Mouse (Mus musculus) heart, embryonic 14.5 days (tissue): Measurements from ENCODE around the gene Stard3. TPM values are rescaled to one million over a fixed set of nuclear protein-coding genes. Genes with fewer than 3 reads are reported as not detected.

Experiments
- ATAC-seq: fragments of 200-750 bp; cut with Nextera tagmentation; 2 replicates; pipeline ENCODE4 v1.8.0; 2017; ENCODE audit warnings: low read depth, moderate TSS enrichment; ENCODE audit not compliant: insufficient number of reproducible peaks, insufficient read depth, low FRiP score
- H3K27ac ChIP-seq, 2 experiments: fragments of 200-500 bp in 1 of 2; fragments of 300-500 bp in 1 of 2; sonication (generic) in 1 of 2; replicated peaks in 1 of 2; 2 replicates each; pipeline ENCODE4 v1.5.1; 2012 to 2014; ENCODE audit warnings: low read depth in 2 of 2, low read length in 2 of 2, control low read depth in 1 of 2, mild to moderate bottlenecking in 1 of 2, mixed read lengths in 1 of 2; ENCODE audit not compliant: control insufficient read depth in 1 of 2, insufficient read depth in 1 of 2
- H3K27me3 ChIP-seq: fragments of 300-500 bp; sonication (generic); 2 replicates; pipeline ENCODE4 v1.6.1; 2014; ENCODE audit warnings: mild to moderate bottlenecking, low read length, control low read depth; ENCODE audit not compliant: control insufficient read depth, insufficient read depth
- H3K36me3 ChIP-seq: fragments of 300-500 bp; sonication (generic); 2 replicates; pipeline ENCODE4 v1.6.1; 2014; ENCODE audit warnings: mild to moderate bottlenecking, control low read depth, low read length, mixed read lengths; ENCODE audit not compliant: control insufficient read depth, insufficient read depth
- H3K4me1 ChIP-seq, 2 experiments: fragments of 200-500 bp in 1 of 2; fragments of 300-500 bp in 1 of 2; sonication (generic) in 1 of 2; 2 replicates each; pipeline ENCODE4 v1.6.1; 2012 to 2014; ENCODE audit warnings: low read length in 2 of 2, control low read depth in 1 of 2, mixed read lengths in 1 of 2; ENCODE audit not compliant: control insufficient read depth in 2 of 2, insufficient read depth in 2 of 2
- H3K4me2 ChIP-seq: fragments of 300-500 bp; sonication (generic); 2 replicates; pipeline ENCODE4 v1.6.1; 2014; ENCODE audit warnings: mild to moderate bottlenecking, low read length
- H3K4me3 ChIP-seq, 2 experiments: fragments of 200-500 bp in 1 of 2; fragments of 300-500 bp in 1 of 2; sonication (generic) in 1 of 2; 2 replicates each; pipeline ENCODE4 v1.5.1; 2012 to 2014; ENCODE audit warnings: low read length in 2 of 2, mild to moderate bottlenecking in 2 of 2, control low read depth in 1 of 2, low read depth in 1 of 2, moderate library complexity in 1 of 2; ENCODE audit not compliant: control insufficient read depth in 1 of 2, insufficient read depth in 1 of 2
- H3K9ac ChIP-seq: fragments of 300-500 bp; sonication (generic); 2 replicates; pipeline ENCODE4 v1.6.1; 2014; ENCODE audit warnings: mild to moderate bottlenecking, low read length
- H3K9me3 ChIP-seq: fragments of 300-500 bp; sonication (generic); 2 replicates; pipeline ENCODE4 v1.6.1; 2016; ENCODE audit warnings: low read length, control low read depth; ENCODE audit not compliant: control insufficient read depth
- WGBS: fragments of 180-500 bp; shearing (Covaris S2); extraction: QIAGEN DNeasy Blood & Tissue Kit; methylation state at CpG from one replicate; pipeline ENCODE4 v1.1.7; 2014; 5-methylcytosine and 5-hydroxymethylcytosine counted together
- polyA plus RNA-seq: library from polyadenylated mRNA; unstranded; fragments of >200 nt; fragmentation: Nextera tagmentation; extraction: Ambion mirVana; gene quantifications from 2 replicates; pipeline ENCODE4 v1.2.1, GENCODE M21; 2014

Stard3 gene
- polyA plus RNA-seq, 1 experiment from 2014 or later, result 33.1 TPM

DNA sequence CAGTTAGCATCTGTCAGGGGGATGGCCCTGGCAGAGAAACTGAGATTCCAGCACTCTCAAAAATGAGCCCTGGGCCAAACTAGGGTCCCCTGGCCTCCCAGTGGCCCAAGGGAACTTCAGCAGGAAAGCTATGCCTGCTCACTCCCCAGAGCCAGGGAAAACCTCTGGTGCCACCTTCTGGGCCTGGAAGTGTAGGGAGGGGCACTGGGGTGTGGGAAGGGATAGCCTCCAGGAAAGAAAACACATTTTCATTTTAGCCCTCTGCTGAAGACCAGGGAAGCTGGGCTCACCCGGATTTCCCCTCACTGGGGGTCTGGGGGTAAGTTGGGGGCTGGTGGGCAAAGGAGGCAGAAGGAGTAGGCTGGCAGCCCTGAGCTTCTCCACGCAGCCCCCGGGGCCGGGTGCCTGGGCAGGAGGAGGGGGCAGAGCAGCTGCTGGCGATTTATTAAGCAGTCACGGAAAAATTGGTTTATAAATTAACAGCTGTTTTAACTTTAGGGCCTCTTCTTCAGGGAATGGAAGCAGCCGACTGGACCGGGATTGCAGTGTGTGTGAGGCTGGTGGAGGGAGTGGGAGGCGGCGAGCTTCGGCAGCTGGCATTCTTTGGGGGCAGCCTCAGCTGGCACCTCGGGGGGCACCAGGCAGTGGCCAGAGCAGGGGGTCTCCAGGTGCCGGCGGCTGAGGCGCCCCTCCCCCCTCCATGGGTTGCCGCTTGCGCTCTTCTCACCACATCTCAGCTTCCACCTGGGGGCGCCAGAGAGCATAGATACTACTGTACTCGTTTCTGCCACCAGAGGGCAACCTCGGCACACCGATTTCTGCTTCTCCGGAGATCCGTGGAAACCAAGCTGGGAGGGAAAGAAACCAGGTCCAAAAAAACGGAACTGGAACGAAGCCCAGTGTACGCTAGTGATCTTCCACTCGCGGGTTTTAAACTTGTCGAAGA is 15.9 kb upstream of the Stard3 start:
- Histone ChIP-seq H3K27ac (no peak overlapping the region), H3K36me3 (no peaks in the 10 kb centered on the region), H3K27me3 (peaks cover 53% of the 10 kb centered on the region), H3K4me3 (peak overlapping the region; percentile 44 to 47), H3K9me3 (no peaks in the 10 kb centered on the region), H3K9ac (peak overlapping the region; percentile 72), H3K4me2 (peak overlapping the region; percentile 84), H3K4me1 (peaks cover 14 to 30% of the 10 kb centered on the region in 2 experiments; a peak in 3 of 4 replicates)
- peak; percentile 19; the same call in 1 of the 2 replicates for ATAC-seq
- 3% methylated on average over 29 of the region's 29 CpGs for WGBS

DNA sequence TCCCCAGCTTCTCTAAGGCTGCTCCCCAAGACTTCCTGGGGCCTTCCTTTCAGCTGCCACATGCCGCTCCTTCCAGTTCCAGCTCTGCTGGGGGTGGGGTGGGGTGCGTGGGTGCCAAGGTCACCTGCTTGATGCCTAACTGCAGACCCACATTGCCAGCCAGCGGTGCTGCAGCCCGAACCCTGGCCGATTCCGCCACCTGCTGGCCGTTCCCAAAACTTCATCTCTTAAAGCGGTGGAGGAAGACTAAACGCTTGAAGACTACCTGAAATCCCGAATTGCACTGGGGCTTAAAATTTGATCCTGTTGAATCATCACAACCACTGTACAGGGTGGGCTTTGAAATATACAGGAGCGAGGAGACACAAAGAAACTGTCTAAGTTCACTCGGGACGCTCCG is 12.9 kb upstream of the Stard3 start:
- Histone ChIP-seq H3K27me3 (peaks cover 46% of the 10 kb centered on the region), H3K27ac (no peak overlapping the region), H3K4me1 (peaks cover 24 to 33% of the 10 kb centered on the region in 2 experiments), H3K9me3 (no peaks in the 10 kb centered on the region), H3K36me3 (no peaks in the 10 kb centered on the region), H3K4me2 (peak overlapping the region; percentile 58), H3K4me3 (peak overlapping the region; percentile 21 to 27; a peak in 3 of 4 replicates), H3K9ac (peak overlapping the region; percentile 6; the same call in 1 of the 2 replicates)
- 1% methylated on average over 14 of the region's 14 CpGs for WGBS
- ATAC-seq, result no peak

DNA sequence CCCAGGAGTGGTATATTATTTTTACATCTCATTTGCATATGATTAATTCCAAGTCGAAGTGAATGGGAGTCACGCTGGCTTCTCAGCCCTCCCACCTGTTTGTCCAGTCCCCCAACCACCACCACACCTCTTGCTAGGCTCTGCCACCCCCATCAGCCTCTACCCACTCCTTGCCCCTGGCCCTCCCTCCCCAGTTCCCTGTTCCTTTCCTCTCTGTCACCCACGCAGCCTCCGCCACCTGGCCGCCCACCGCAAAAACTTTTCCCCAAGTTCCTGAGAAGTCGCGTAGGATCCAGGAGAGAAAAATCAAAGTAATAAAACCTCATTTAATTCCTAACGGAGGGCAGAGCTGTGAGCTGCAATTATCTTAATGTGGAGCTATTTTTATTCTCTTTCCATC is 12.0 kb upstream of the Stard3 start:
- Histone ChIP-seq H3K4me2 (peak overlapping the region; percentile 13; the same call in 1 of the 2 replicates), H3K4me3 (no peak overlapping the region)

DNA sequence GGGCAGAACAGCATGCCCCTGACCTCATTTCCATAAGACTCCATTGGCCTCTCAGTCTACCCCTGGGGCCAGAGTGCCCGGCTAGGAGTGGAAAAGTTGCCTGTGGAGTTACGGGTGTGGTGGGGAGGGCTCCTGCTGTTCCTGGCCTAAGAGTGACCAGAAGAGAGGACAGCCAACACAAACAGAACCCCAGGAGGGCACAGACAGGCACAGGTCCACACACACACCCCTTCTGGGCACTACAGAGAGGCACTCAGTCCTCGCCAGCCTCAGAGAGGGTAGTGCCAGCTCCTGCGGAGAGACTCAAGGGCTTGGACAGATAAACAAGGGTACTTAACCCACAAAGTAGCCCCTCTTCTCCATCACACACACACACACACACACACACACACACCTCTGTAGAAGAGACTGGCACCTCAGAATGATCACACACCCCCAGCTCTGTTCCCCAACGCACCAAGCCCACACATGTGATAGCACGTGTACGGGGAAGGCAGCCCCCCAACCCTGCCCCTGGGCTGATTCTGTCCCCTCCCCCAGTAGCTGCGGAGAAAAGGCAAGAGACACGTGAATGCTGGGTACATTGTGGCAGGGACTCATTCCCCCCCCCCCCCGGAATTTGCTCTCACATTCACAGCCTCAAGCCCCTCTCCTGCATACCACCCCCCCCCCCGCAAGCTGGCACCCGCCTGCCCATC is 10.6 kb upstream of the Stard3 start:
- peak overlapping the region; percentile 78; the same call in 1 of the 2 replicates for H3K9ac ChIP-seq
- H3K27me3 ChIP-seq, result peaks cover 52% of the 10 kb centered on the region

More for the DNA sequence above, 12.0 kb upstream of the Stard3 start:
- H3K27me3 ChIP-seq, result peaks cover 47% of the 10 kb centered on the region
- H3K4me1 ChIP-seq, result peaks cover 24 to 37% of the 10 kb centered on the region in 2 experiments
- no peak for ATAC-seq
- no peak overlapping the region for H3K27ac ChIP-seq
- no peaks in the 10 kb centered on the region for H3K9me3 ChIP-seq
- H3K36me3 ChIP-seq, result no peaks in the 10 kb centered on the region
- no peak overlapping the region; the same call in 1 of the 2 replicates for H3K9ac ChIP-seq
- 23% methylated on average over 9 of the region's 9 CpGs for WGBS

DNA sequence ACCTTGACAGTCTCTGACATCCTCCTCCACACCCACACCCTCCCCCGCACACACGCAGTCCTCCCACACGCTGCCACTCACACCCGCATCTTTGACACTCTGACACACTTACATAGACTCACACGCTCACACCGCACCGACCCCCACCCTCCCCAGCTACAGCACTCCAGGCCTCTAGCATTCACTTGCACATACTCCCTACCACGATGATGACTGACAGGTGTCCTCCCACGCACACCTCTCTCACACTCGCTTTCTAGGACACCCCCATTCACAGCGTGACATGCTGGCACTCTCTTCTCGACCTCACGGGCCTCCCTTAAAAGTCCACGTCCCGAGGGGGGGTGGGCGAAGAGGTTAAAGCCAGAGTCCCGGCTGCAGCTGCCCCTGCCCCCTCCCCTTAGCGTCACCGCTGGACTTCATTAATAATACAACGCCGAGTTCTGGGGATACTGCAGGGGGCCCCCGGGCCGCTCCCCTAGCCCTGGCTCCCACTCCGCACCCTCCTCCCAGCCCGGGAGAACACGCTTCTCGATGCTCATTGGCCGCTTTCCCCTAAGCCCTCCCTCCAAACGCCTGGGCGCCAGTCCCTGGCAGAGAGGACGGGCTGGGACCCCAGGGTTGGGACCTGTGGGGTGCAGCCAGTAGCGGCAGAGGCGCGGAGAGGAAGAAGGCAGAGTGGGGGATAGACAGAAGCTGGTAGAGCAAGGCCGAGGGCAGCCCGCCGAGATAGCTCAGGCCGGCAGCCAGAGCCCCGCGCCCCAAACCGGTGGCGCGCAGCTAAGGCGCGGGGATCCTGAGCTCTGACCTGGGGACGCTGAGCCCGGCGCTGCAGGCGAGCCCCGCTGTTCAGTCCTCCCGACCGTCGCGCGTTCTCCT is 9.8 kb upstream of the Stard3 start, which contains the start of gene Ppp1r1b:
Gene Ppp1r1b, plus strand, starts transcription at position 322 of the 879 bp plus-strand sequence.
- no peak within 1 kb of the TSS for H3K27ac ChIP-seq
- peak within 1 kb of the TSS; percentile 78 for H3K9ac ChIP-seq
- ATAC-seq, result peak; percentile 38; the same call in 1 of the 2 replicates
- peaks cover 56% of the 10 kb centered on the region for H3K27me3 ChIP-seq
- WGBS, result under 1% methylated on average over 54 of the region's 55 CpGs
- peak within 1 kb of the TSS; percentile 94 for H3K4me2 ChIP-seq
- H3K4me3 ChIP-seq, result peak within 1 kb of the TSS; percentile 59 to 72
- H3K4me1 ChIP-seq, result peaks cover 17 to 26% of the 10 kb centered on the region in 2 experiments
- no peaks in the 10 kb centered on the region for H3K9me3 ChIP-seq
- no peaks in the 10 kb centered on the region for H3K36me3 ChIP-seq

More for the DNA sequence above, 10.6 kb upstream of the Stard3 start:
- H3K27ac ChIP-seq, result no peak overlapping the region
- H3K4me2 ChIP-seq, result peak overlapping the region; percentile 94
- H3K9me3 ChIP-seq, result no peaks in the 10 kb centered on the region
- ATAC-seq, result no peak
- H3K4me1 ChIP-seq, result peaks cover 21 to 29% of the 10 kb centered on the region in 2 experiments
- WGBS, result 9% methylated on average over 8 of the region's 12 CpGs
- no peaks in the 10 kb centered on the region for H3K36me3 ChIP-seq
- peak overlapping the region; percentile 59 to 72; a peak in 3 of 4 replicates for H3K4me3 ChIP-seq

DNA sequence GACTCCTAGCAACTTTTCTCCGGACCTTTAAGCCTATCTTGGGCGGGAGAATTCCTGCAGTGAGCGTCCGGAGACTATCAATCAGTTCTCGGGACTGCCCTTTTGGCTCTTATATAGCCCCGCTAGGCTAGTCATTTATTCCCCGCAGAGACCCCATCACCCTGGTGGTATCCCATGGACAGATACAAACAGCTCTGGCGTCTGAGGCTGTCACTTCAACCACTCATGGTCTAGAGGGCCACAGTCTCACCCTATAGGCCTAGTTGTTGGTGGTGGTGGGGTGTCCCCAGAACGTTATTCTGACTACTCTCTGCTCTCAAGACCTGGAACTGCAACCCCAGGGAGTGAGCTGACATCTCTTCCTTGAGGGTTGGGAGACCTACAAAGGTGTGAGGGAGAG is 8.9 kb upstream of the Stard3 start:
- H3K27me3 ChIP-seq, result peaks cover 56% of the 10 kb centered on the region
- peak overlapping the region; percentile 59 to 72 for H3K4me3 ChIP-seq
- H3K9me3 ChIP-seq, result no peaks in the 10 kb centered on the region
- H3K36me3 ChIP-seq, result no peaks in the 10 kb centered on the region
- H3K27ac ChIP-seq, result no peak overlapping the region
- no peak for ATAC-seq
- peak overlapping the region; percentile 78 for H3K9ac ChIP-seq
- 10% methylated on average over 9 of the region's 9 CpGs for WGBS
- peaks cover 17 to 26% of the 10 kb centered on the region in 2 experiments for H3K4me1 ChIP-seq
- H3K4me2 ChIP-seq, result peak overlapping the region; percentile 94
